Mouse (Mus musculus) lung, embryonic 16.5 days (tissue): Measurements from ENCODE around the gene Akt1s1. TPM values are rescaled to one million over a fixed set of nuclear protein-coding genes. Genes with fewer than 3 reads are reported as not detected.

Experiments
- ATAC-seq: fragments of 200-750 bp; cut with Nextera tagmentation; 2 replicates; pipeline ENCODE4 v1.8.0; 2017; ENCODE audit warnings: low read depth, mild to moderate bottlenecking, moderate library complexity
- H3K27ac ChIP-seq: fragments of 300-500 bp; sonication (generic); 2 replicates; pipeline ENCODE4 v1.5.1; 2014; ENCODE audit warnings: mild to moderate bottlenecking, control low read depth, low read length
- H3K27me3 ChIP-seq: fragments of 300-500 bp; sonication (generic); 2 replicates; pipeline ENCODE4 v1.6.1; 2014; ENCODE audit warnings: low read depth, low read length, mixed read lengths; ENCODE audit not compliant: control insufficient read depth, insufficient read depth
- H3K36me3 ChIP-seq: fragments of 300-500 bp; sonication (generic); 2 replicates; pipeline ENCODE4 v1.6.1; 2014; ENCODE audit warnings: low read length; ENCODE audit not compliant: control insufficient read depth, insufficient read depth
- H3K4me1 ChIP-seq: fragments of 300-500 bp; sonication (generic); replicated peaks from 2 replicates; pipeline ENCODE4 v1.6.1; 2014; ENCODE audit warnings: low read length, mixed read lengths; ENCODE audit not compliant: control insufficient read depth, insufficient read depth
- H3K4me2 ChIP-seq: fragments of 300-500 bp; sonication (generic); 2 replicates; pipeline ENCODE4 v1.6.1; 2014; ENCODE audit warnings: low read depth, low read length, control low read depth
- H3K4me3 ChIP-seq: fragments of 300-500 bp; sonication (generic); 2 replicates; pipeline ENCODE4 v1.5.1; 2014; ENCODE audit warnings: mild to moderate bottlenecking, low read length, control low read depth
- H3K9ac ChIP-seq: fragments of 300-500 bp; sonication (generic); 2 replicates; pipeline ENCODE4 v1.6.1; 2014; ENCODE audit warnings: low read length, control low read depth
- H3K9me3 ChIP-seq: fragments of 300-500 bp; sonication (generic); 2 replicates; pipeline ENCODE4 v1.6.1; 2016; ENCODE audit warnings: low read length; ENCODE audit not compliant: control insufficient read depth
- WGBS: fragments of 180-500 bp; shearing (Covaris S2); extraction: QIAGEN DNeasy Blood & Tissue Kit; methylation state at CpG from one replicate; pipeline ENCODE4 v1.1.7; 2014; 5-methylcytosine and 5-hydroxymethylcytosine counted together
- polyA plus RNA-seq: library from polyadenylated mRNA; unstranded; fragments of >200 nt; fragmentation: Nextera tagmentation; extraction: Ambion mirVana; gene quantifications from 2 replicates; pipeline ENCODE4 v1.2.1, GENCODE M21; 2015

Akt1s1 gene
- polyA plus RNA-seq, 1 experiment from 2014 or later, result 95.6 TPM

DNA sequence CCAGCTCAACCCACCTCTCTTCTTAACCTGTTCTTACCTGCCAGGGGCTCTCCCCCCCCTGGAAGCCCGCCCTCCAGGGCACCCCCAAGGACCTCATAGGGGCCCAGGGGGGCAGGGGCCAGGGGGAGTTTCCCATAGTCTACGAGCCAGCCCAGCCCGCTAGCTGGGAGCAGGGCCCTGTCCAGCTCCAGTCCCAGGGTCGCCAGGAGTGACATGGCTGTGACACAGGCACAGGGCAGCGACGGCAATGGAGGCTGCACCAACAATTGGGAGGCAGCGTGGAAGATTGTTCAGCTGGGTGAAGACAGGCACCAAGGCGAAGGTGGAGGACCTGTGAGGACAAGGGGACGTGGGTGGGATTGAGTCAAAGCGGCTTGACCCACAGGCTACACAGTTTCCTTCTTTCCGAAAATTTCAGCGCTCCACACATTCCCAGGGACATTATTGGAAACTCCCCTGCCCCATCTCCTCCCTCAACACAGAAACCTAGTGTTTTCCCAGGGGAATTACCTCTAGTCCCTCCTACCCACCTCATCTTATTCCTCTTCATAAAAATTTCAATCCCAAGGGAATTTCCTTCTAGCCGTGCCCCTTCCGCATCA, 33.7 kb upstream of the Akt1s1 start:
- no peaks in the 10 kb centered on the region for H3K27me3 ChIP-seq
- 31% methylated on average over 14 of the region's 14 CpGs for WGBS
- H3K4me1 ChIP-seq, result peaks cover 29% of the 10 kb centered on the region
- H3K4me2 ChIP-seq, result peak overlapping the region; percentile 88
- peak overlapping the region; percentile 59 for H3K9ac ChIP-seq
- peaks cover 7% of the 10 kb centered on the region for H3K36me3 ChIP-seq
- H3K4me3 ChIP-seq, result peak overlapping the region; percentile 83
- peak overlapping the region; percentile 97 for H3K27ac ChIP-seq
- no peaks in the 10 kb centered on the region for H3K9me3 ChIP-seq
- ATAC-seq, result no peak

DNA sequence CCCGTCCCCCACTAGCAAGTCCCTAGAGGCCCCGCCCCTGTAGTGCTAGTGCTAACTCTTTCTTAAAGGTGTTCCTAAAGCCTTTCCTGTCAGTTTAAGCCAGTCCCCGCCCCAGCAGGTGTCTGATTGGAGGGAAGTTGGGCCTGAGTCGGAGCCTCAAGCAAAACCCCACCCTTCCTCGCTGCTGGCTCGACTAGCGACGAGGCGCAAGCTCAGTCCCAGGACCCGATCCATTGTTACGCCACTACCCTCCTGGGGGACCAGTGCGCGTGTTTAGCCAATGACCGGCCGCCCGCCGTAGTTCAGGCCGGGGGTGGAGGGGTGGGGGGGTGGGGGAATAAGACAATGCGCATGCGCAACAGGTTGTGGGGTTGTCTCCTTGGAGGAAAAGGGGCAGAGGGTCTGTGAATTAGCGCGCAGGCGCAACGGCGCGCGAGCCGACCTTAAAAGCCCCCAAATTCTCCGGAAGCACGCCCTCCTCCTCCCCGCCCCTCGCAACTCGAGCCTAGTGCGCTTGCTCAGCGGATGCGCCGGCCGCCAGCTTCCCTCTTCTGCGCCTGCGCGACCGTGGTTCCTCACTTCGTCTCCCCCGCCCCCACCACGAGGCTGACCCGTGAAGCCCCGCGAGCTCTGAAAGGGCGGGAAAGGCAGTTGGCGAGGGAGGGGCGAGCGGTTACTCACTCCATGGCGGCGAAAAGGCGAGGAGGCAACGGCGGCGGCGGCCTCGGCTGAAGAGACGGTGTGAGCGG, 32.9 kb upstream of the Akt1s1 start, which contains the start of the genes Nup62 and Il4i1:
TSS of gene Nup62 (plus strand) at position 368 of the 749 bp plus-strand sequence.
TSS of gene Il4i1 (plus strand) at position 667 of the 749 bp plus-strand sequence.
- WGBS, result under 1% methylated on average over 54 of the region's 62 CpGs
- Histone ChIP-seq H3K36me3 (peaks cover 7% of the 10 kb centered on the region), H3K4me2 (peak within 1 kb of the TSS; percentile 88), H3K4me3 (peak within 1 kb of the TSS; percentile 83), H3K9ac (peak within 1 kb of the TSS; percentile 96), H3K4me1 (peaks cover 29% of the 10 kb centered on the region), H3K27ac (peak within 1 kb of the TSS; percentile 97), H3K27me3 (no peaks in the 10 kb centered on the region), H3K9me3 (no peaks in the 10 kb centered on the region)
- ATAC-seq, result peak; percentile 94

DNA sequence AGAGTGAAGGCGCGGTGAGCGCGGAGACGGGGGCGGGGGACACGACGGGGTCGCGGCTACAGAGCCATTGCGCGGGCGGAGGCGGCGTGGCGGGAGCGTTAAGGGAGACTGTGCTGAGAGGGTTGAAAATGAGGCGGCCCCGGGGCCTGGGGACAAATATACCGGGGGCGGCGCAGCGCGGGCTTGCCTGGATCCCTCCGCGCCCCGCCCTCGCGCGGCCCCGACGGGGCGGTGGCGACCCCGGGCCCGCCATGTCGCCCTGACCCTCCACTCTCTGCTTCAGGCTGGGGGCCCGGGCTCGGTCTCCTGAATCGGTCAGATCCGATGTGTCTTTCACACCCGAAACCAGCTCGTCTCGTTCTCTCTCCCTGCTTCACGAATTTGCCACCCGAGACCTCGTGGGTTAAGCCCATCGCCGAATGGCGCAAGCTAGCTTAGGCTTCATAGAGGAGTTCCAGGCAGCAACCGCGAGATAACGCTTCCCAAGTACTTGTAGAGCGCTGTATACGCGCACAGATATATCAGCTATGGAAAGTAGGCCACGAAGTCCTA, 32.2 kb upstream of the Akt1s1 start, which contains the start of gene Atf5:
TSS of gene Atf5 (minus strand) at position 189 of the 552 bp plus-strand sequence.
- under 1% methylated on average over 52 of the region's 57 CpGs for WGBS
- ATAC-seq, result peak; percentile 43
- peaks cover 7% of the 10 kb centered on the region for H3K36me3 ChIP-seq
- peaks cover 32% of the 10 kb centered on the region for H3K4me1 ChIP-seq
- H3K4me2 ChIP-seq, result peak within 1 kb of the TSS; percentile 88
- no peaks in the 10 kb centered on the region for H3K9me3 ChIP-seq
- H3K27me3 ChIP-seq, result no peaks in the 10 kb centered on the region
- peak within 1 kb of the TSS; percentile 96 for H3K9ac ChIP-seq
- peak within 1 kb of the TSS; percentile 97 for H3K27ac ChIP-seq
- H3K4me3 ChIP-seq, result peak within 1 kb of the TSS; percentile 83

DNA sequence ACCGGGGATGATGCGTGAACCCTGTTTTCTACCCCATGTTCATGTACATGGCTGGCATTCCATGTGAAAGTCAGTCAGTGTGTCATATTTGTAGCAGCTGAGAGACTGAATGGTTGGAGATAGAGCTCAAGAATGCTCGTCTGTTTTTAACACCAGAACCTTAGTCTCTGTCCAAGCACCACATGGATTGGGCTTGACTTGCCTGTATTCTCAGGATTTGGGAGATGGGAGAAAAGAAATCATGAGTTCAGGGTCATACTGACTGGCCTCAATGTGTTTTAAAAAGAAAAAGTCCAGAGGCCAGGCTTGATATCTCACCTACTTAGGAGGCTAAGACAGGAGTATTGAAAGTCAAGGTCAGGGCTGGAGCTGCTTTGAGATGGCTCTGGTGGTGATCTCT, 31.4 kb upstream of the Akt1s1 start:
- H3K4me1 ChIP-seq, result peaks cover 32% of the 10 kb centered on the region
- peak overlapping the region; percentile 97 for H3K27ac ChIP-seq
- H3K4me3 ChIP-seq, result peak overlapping the region; percentile 83
- peak overlapping the region; percentile 96 for H3K9ac ChIP-seq
- H3K36me3 ChIP-seq, result peaks cover 7% of the 10 kb centered on the region
- WGBS, result 15% methylated on average over 3 of the region's 3 CpGs
- H3K27me3 ChIP-seq, result no peaks in the 10 kb centered on the region
- no peaks in the 10 kb centered on the region for H3K9me3 ChIP-seq
- peak overlapping the region; percentile 88 for H3K4me2 ChIP-seq
- no peak for ATAC-seq

DNA sequence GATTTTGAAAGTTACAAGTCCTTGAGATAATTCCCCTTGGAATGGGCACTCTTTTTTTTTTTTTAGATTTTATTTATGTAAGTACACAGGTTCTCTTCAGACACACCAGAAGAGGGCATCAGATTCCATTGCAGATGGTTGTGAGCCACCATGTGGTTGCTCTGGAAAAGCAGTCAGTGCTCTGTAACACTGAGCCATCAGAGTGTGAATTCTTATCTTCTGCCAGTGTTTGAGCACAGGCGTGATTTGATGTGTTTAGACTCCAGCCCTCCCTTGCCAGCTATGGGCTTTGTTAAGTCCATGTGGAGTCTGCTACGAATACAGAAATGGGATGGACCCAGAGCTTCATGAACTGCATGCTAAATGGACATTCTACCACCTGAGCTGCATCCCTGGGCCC, 30.6 kb upstream of the Akt1s1 start:
- Histone ChIP-seq H3K9me3 (no peaks in the 10 kb centered on the region), H3K4me3 (peak overlapping the region; percentile 83), H3K27ac (no peak overlapping the region; the same call in 1 of the 2 replicates), H3K27me3 (no peaks in the 10 kb centered on the region), H3K4me1 (peaks cover 32% of the 10 kb centered on the region), H3K9ac (peak overlapping the region; percentile 96), H3K4me2 (peak overlapping the region; percentile 88), H3K36me3 (peaks cover 7% of the 10 kb centered on the region)
- ATAC-seq, result no peak
- 15% methylated on average over 2 of the region's 2 CpGs for WGBS

DNA sequence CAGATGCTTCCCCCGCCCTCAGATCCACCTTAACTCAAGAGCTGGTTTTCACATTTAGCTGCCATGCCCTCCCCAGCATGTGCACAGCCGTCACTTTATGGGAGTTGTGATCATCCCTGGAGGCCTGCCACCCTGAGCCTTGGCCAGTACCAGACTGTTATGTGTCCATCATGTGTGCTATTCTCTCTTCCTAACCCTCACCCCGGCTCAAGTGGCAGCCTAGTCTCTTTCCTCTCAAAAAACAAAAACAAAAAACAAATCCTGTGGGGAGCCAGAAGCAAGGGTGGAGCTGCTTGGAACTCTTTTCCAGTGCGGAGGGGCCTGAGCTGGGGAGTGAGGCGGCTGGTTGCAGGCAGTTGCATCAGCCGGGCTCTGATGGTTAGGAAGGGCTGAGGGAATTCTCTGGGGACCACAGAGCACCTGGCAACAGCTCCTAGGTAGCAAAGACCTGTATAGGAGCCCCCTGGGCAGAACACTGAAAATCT, 30.0 kb upstream of the Akt1s1 start:
- Histone ChIP-seq H3K27ac (peak overlapping the region; percentile 27; the same call in 1 of the 2 replicates), H3K9me3 (no peaks in the 10 kb centered on the region), H3K9ac (peak overlapping the region; percentile 54), H3K4me1 (peaks cover 36% of the 10 kb centered on the region), H3K36me3 (peaks cover 3% of the 10 kb centered on the region; the same call in 1 of the 2 replicates), H3K4me2 (peak overlapping the region; percentile 88), H3K27me3 (no peaks in the 10 kb centered on the region), H3K4me3 (peak overlapping the region; percentile 83)
- WGBS, result 35% methylated on average over 6 of the region's 6 CpGs
- no peak for ATAC-seq

DNA sequence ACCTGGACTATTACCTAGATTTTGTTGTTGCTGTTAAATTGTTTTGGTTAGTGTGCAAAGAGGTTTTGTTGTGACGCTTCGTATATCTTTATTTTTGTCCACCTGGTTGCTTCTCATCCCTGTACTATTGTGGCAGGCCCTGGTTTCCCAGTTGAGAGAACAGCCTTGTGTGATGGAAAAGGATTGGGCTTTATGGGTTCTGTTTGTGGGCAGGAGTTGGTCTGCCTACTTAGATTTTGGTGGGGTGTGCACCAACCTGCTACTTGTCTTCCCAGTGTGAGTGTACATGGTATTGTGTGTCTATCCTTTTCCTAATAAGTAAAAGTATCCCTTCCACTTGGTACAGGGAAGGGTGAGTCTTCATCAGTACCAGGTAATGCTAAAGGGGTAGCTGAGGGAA, 29.4 kb upstream of the Akt1s1 start:
- peaks cover 37% of the 10 kb centered on the region for H3K4me1 ChIP-seq
- no peak overlapping the region for H3K4me3 ChIP-seq
- peak overlapping the region; percentile 88; the same call in 1 of the 2 replicates for H3K4me2 ChIP-seq
- 81% methylated on average over 2 of the region's 2 CpGs for WGBS
- H3K9me3 ChIP-seq, result no peaks in the 10 kb centered on the region
- H3K27ac ChIP-seq, result no peak overlapping the region
- H3K36me3 ChIP-seq, result no peaks in the 10 kb centered on the region
- H3K27me3 ChIP-seq, result no peaks in the 10 kb centered on the region
- ATAC-seq, result no peak
- H3K9ac ChIP-seq, result no peak overlapping the region

DNA sequence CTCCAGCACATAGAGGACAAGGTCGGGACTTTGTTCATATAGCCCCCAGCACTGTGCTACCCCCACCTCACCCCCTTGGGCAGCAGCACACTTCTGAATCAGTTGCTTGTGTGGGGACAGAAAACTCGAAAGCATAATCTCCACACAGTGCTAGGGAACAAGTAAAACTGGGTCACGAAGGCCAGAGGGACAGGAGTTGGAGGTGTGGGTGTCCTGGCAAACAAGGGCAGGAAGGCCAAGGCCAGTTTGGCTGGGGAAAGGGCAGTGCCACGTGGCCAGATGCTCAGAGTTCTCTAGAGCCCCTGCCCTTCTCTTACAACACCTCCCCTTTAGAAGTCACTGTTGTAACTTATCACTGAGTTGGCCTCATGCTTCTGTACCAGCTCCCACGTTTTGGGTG, 28.9 kb upstream of the Akt1s1 start:
- no peak overlapping the region for H3K27ac ChIP-seq
- no peak overlapping the region for H3K9ac ChIP-seq
- peaks cover 39% of the 10 kb centered on the region for H3K4me1 ChIP-seq
- H3K27me3 ChIP-seq, result no peaks in the 10 kb centered on the region
- no peak for ATAC-seq
- no peak overlapping the region for H3K4me2 ChIP-seq
- no peaks in the 10 kb centered on the region for H3K36me3 ChIP-seq
- WGBS, result 46% methylated on average over 5 of the region's 5 CpGs
- H3K4me3 ChIP-seq, result no peak overlapping the region
- no peaks in the 10 kb centered on the region for H3K9me3 ChIP-seq

DNA sequence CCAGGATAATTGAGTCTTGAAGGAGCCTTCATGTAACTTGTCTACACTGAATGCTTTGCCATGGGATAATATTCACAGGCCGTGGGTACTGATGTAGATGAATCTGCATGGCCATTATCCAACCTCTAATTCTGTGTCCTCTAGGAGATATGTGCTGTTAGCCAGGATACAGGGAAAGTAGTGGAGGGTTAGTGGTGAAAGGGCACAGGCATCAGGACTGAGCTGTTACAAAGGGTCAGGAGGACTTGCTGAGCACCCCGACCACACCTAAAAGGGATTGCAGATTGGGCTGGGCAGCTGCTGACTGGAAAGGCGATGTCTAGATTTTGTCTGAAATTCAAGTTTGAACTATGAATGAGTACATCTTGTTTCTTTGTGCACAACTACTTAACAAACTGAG, 28.3 kb upstream of the Akt1s1 start:
- Histone ChIP-seq H3K9ac (no peak overlapping the region), H3K4me2 (no peak overlapping the region), H3K27ac (no peak overlapping the region), H3K9me3 (no peaks in the 10 kb centered on the region), H3K27me3 (no peaks in the 10 kb centered on the region), H3K36me3 (no peaks in the 10 kb centered on the region), H3K4me3 (no peak overlapping the region), H3K4me1 (peaks cover 35% of the 10 kb centered on the region)
- 74% methylated on average over 3 of the region's 3 CpGs for WGBS
- ATAC-seq, result no peak
